Mouse (Mus musculus) C2C12 (cell line): ENCODE data around the gene Zfp383.

Source experiments
- CTCF ChIP-seq: IDR thresholded peaks from one replicate; pipeline ENCODE4 v1.5.1; 2011; ENCODE audit not compliant: control insufficient read depth, insufficient read depth, insufficient read length
- MAX ChIP-seq: IDR thresholded peaks from one replicate; pipeline ENCODE4 v1.6.1; 2011; ENCODE audit warnings: mild to moderate bottlenecking, control low read depth
- MYOD1 ChIP-seq: IDR thresholded peaks from one replicate; pipeline ENCODE4 v1.6.1; 2011; ENCODE audit warnings: low read depth; ENCODE audit not compliant: control insufficient read depth, insufficient read length
- MYOG ChIP-seq: IDR thresholded peaks from one replicate; pipeline ENCODE4 v1.6.1; 2011; ENCODE audit not compliant: control insufficient read depth, insufficient read length; ENCODE audit errors: extremely low read depth

GRCm38 (mm10) chr7:29959004-29959403 is 51.0 kb downstream of the Zfp383 start:
- TF ChIP-seq CTCF = no peak
- TF ChIP-seq MYOD1 = no peak
- no peak for TF ChIP-seq MYOG
- TF ChIP-seq MAX = no peak
